Mouse (Mus musculus): ENCODE measurements around the gene Prl3d2. TPM values are rescaled to one million over a fixed set of nuclear protein-coding genes. Genes with fewer than 3 reads are reported as not detected.
"Not testable (repeated sequence)": the region's sequence is repeated elsewhere in the genome, so short reads cannot be mapped to it uniquely, and the experiment has no call there.

Gene Prl3d2
- not detected in 2 replicates for polyA plus RNA-seq (2014; fragmentation: Nextera tagmentation; extraction: Ambion mirVana)

GRCm38 (mm10) chr13:27121398-27121797 is at the start of gene Prl3d2:
Gene Prl3d2 (plus strand): TSS chr13:27121698.
- not testable (repeated sequence) for DNase-seq; H3K4me1 ChIP-seq (ENCODE audit: control insufficient read depth, insufficient read depth, low read length); H3K4me2 ChIP-seq (ENCODE audit: low read length); H3K27me3 ChIP-seq (ENCODE audit: control insufficient read depth, insufficient read depth, low read length); ATAC-seq (ENCODE audit: low FRiP score, low TSS enrichment); H3K9ac ChIP-seq (replicated peaks; ENCODE audit: low read length); H3K36me3 ChIP-seq (ENCODE audit: control insufficient read depth, insufficient read depth, low read length); H3K27ac ChIP-seq (replicated peaks; ENCODE audit: low read depth, low read length); H3K9me3 ChIP-seq (ENCODE audit: control insufficient read depth, low read length); H3K4me3 ChIP-seq (replicated peaks; ENCODE audit: low read depth, low read length)
- 94% methylated on average over 3 of the region's 4 CpGs for WGBS

- H3K36me3 ChIP-seq (ENCODE audit: control insufficient read depth, insufficient read depth, low read length); H3K4me1 ChIP-seq (ENCODE audit: control insufficient read depth, insufficient read depth, low read length); H3K27ac ChIP-seq (replicated peaks; ENCODE audit: low read depth, low read length); H3K9me3 ChIP-seq (ENCODE audit: control insufficient read depth, low read length); H3K4me3 ChIP-seq (replicated peaks; ENCODE audit: low read depth, low read length); H3K27me3 ChIP-seq (ENCODE audit: control insufficient read depth, insufficient read depth, low read length); ATAC-seq (ENCODE audit: low FRiP score, low TSS enrichment); DNase-seq; H3K9ac ChIP-seq (replicated peaks; ENCODE audit: low read length); H3K4me2 ChIP-seq (ENCODE audit: low read length): not testable (repeated sequence)
- 95% methylated on average over 5 of the region's 5 CpGs for WGBS
Measured at GRCm38 (mm10) chr13:27093890-27094289, 27.6 kb upstream of the Prl3d2 start, which contains the start of gene Prl3d1. Gene Prl3d1 (plus strand): TSS chr13:27094190.

- no peaks in the 10 kb centered on the region for H3K36me3 ChIP-seq (ENCODE audit: control insufficient read depth, insufficient read depth, low read length)
- H3K27me3 ChIP-seq (ENCODE audit: control insufficient read depth, insufficient read depth, low read length) = no peaks in the 10 kb centered on the region
- WGBS = 67% methylated on average over 1 of the region's 1 CpGs
- ATAC-seq (ENCODE audit: low FRiP score, low TSS enrichment) = no peak
- H3K4me1 ChIP-seq (ENCODE audit: control insufficient read depth, insufficient read depth, low read length) = no peaks in the 10 kb centered on the region
- H3K27ac ChIP-seq (replicated peaks; ENCODE audit: low read depth, low read length) = no peak overlapping the region
- no peak for DNase-seq
- no peak overlapping the region for H3K4me2 ChIP-seq (ENCODE audit: low read length)
- no peaks in the 10 kb centered on the region for H3K9me3 ChIP-seq (ENCODE audit: control insufficient read depth, low read length)
- H3K9ac ChIP-seq (replicated peaks; ENCODE audit: low read length) = no peak overlapping the region
- no peak overlapping the region for H3K4me3 ChIP-seq (replicated peaks; ENCODE audit: low read depth, low read length)
Measured at GRCm38 (mm10) chr13:27148264-27148663, 26.8 kb downstream of the Prl3d2 start.

- ATAC-seq (ENCODE audit: low FRiP score, low TSS enrichment); H3K4me3 ChIP-seq (replicated peaks; ENCODE audit: low read depth, low read length); H3K4me1 ChIP-seq (ENCODE audit: control insufficient read depth, insufficient read depth, low read length); H3K4me2 ChIP-seq (ENCODE audit: low read length); H3K36me3 ChIP-seq (ENCODE audit: control insufficient read depth, insufficient read depth, low read length); H3K27me3 ChIP-seq (ENCODE audit: control insufficient read depth, insufficient read depth, low read length); DNase-seq; H3K9me3 ChIP-seq (ENCODE audit: control insufficient read depth, low read length); H3K9ac ChIP-seq (replicated peaks; ENCODE audit: low read length); H3K27ac ChIP-seq (replicated peaks; ENCODE audit: low read depth, low read length): not testable (repeated sequence)
- WGBS = 90% methylated on average over 3 of the region's 3 CpGs
Measured at GRCm38 (mm10) chr13:27156490-27156889, 35.0 kb downstream of the Prl3d2 start, which contains the start of gene Prl3d3. Gene Prl3d3 (plus strand): TSS chr13:27156790.

Other genes starting within 250 kb of the Prl3d2 start
- not detected in 2 replicates for gene Prl, start 64.1 kb upstream of the Prl3d2 start, polyA plus RNA-seq (2014; fragmentation: Nextera tagmentation; extraction: Ambion mirVana)
- not detected in 2 replicates for gene Prl3d1, start 27.5 kb upstream of the Prl3d2 start, polyA plus RNA-seq (2014; fragmentation: Nextera tagmentation; extraction: Ambion mirVana)
- gene Prl3d3, start 35.1 kb downstream of the Prl3d2 start, polyA plus RNA-seq (2014; fragmentation: Nextera tagmentation; extraction: Ambion mirVana) = not detected in 2 replicates
- gene Prl3c1, start 75.0 kb downstream of the Prl3d2 start, polyA plus RNA-seq (2014; fragmentation: Nextera tagmentation; extraction: Ambion mirVana) = not detected in 2 replicates
- gene Prl3b1, start 120.1 kb downstream of the Prl3d2 start, polyA plus RNA-seq (2014; fragmentation: Nextera tagmentation; extraction: Ambion mirVana) = not detected in 2 replicates
- gene Prl3a1, start 137.7 kb downstream of the Prl3d2 start, polyA plus RNA-seq (2014; fragmentation: Nextera tagmentation; extraction: Ambion mirVana) = not detected in 2 replicates
- not detected in 2 replicates for gene Prl6a1, start 190.9 kb downstream of the Prl3d2 start, polyA plus RNA-seq (2014; fragmentation: Nextera tagmentation; extraction: Ambion mirVana)
- not detected in 2 replicates for gene Prl8a2, start 224.0 kb downstream of the Prl3d2 start, polyA plus RNA-seq (2014; fragmentation: Nextera tagmentation; extraction: Ambion mirVana)